Mouse (Mus musculus): ENCODE results near the gene Galnt4.
"Not testable (repeated sequence)": the region's sequence is repeated elsewhere in the genome, so short reads cannot be mapped to it uniquely, and the experiment has no call there.

The Galnt4 gene

DNA sequence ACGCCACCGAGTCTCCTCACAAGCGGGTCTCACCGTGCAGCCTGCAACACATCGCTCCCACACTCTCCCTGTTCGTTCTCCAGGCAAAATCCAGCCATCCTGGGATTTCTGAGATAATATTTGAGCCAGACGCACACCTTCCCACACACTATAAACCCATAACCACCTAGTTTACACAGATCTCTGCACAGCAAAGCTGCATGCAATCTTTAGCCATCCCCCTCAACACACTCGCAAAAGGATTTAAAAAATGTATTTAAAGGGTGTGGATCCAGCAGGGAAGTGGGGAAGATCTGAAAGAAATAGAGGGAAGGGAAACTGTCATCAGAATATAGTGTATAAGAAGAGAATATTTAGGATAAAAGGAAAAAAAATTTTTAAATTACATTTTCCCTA is 8.3 kb downstream of the Galnt4 start:
- no peak for DNase-seq

DNA sequence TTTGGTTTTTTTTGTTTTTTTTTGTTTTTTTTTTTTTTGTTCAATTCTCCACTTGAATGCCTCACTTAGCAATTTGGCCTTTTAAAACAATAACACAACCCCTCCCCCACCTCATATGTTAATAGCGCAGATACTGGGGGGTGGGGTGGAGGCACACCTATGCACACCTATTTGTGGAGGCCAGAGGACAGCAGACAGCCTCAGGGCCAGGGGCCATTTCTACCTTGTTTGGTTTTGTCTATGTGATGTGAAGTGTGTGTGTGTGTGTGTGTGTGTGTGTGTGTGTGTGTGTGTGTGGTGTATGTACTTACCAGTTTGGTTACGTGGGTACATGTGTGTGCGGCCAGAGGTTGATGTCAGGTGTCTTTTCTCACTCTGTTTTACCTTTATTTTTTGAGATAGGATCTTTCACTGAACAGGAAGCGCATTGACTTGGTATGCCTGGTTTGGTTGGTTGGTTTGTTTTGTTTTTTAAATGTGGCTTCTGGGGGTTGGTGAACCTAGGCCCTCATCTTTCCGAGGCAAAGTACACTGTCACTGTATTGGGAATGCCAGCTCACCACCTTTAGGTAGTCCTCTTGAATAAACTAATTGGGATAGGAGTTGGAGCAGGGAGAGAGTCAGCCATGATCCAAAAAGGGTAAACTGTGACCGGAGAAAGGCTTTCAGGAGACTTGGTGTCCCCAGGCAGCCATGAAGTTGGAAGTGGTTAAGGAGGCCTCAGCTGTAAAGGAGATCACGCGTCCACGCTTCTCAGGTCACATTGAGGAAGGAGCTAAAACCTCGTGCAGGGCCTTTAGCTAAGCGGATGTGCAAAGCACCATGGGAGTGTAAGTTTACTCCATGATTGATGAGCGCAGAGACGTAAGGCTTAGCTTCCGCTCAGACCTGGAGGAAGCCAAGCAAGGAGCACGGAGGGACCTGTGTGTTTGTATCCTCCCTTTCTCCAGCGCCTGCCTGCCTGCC is 9.0 kb downstream of the Galnt4 start:
- no peak for DNase-seq

DNA sequence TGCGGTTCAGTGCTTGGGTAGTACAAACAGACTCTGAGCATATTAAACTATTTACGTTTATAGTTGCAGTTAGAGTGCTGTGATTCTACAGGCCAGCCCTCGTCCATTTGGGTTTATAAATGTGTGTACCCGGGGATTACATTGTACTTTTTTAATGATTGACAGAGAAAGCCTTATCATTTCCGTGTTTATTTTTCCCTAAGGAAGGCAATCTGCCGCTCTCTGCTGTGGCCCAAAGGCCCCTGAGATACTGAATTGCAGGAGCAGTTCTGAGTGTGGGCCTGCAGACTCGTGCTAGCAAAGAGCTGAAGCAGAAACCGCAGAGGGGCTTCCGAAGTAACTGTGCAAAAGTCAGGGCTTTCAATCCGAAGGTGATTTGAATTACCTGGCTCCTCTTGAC is 9.9 kb downstream of the Galnt4 start:
- DNase-seq: no peak

DNA sequence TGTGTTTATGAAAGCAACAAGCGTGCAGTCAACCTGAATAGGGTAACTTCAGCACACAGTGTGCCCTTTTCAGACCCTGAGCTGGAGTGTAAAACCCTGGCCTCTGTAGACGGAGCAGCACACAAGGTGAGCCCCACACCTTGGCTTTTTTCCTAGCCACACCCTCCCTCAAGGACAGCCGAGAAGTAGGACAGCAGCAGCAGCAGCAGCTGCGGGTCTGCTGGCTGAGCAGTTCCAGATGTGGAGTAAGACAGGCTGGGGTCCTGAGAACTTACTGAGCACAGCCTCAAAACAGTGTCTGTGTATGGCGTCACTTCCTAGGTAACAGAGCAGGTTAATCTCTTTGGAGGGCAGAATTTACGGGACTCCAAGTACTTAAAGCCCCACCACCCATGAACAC is 10.7 kb downstream of the Galnt4 start:
- no peak for DNase-seq

DNA sequence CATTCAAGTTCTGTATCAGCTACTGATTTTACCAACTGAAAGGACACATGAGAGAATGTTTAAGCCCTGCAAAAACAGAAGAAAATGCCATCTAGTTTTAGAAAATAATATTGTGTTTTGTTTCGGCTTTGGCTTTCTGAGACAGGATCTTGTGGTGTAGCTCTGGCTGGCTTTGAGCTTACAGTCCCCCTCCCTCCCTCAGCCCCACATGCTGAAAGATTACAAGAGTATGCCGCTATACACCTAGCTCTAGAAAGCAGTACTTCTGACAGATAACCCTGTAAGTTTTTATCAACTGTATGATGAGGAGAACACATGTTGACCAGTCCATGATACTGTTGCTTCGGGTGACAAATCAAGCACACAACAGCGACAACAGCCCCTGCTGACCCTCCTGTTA is 11.5 kb downstream of the Galnt4 start:
- no peak for DNase-seq

DNA sequence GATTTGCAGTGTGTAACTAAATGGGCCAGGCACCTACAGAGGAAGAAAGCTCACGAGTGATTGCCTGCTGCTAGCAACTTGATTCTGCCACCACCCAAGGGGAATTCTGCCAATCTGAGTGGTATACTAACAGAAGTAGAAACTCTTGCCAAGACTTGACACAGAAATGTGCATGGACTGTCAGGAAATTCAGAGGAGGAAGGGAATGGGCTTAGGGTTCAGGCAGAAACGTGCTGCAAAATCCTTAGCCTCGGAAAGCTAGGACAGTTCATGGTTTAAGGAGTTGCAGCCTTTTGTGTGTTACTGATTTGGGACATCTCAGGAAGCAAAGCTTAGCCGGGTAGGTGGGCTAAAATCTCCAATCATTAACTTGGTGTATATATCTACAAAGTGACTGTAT is 18.3 kb downstream of the Galnt4 start, which contains the start of gene Phxr2:
Phxr2 (minus strand) TSS at position 101 of the 400 bp plus-strand sequence.
- DNase-seq: no peak

DNA sequence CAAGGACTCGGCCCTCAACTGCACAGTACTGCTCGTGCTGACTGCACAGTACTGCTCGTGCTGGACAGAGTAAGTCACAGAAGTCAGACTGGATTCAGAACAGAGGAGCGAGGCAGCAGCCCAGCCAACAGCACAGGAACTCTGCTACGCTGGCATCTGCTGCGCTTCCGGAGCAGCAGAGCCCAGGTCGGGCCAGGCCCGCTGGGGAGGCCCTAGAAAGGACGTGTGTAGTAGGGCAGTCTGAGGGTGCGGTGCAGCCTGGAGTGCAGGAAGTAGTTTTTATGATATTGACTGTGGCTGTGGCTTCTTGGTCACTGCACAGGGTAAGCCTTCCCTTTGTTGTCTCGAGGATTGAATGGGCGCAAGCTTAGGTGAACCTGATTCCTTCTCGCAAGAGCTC is 19.0 kb downstream of the Galnt4 start:
- no peak for DNase-seq

DNA sequence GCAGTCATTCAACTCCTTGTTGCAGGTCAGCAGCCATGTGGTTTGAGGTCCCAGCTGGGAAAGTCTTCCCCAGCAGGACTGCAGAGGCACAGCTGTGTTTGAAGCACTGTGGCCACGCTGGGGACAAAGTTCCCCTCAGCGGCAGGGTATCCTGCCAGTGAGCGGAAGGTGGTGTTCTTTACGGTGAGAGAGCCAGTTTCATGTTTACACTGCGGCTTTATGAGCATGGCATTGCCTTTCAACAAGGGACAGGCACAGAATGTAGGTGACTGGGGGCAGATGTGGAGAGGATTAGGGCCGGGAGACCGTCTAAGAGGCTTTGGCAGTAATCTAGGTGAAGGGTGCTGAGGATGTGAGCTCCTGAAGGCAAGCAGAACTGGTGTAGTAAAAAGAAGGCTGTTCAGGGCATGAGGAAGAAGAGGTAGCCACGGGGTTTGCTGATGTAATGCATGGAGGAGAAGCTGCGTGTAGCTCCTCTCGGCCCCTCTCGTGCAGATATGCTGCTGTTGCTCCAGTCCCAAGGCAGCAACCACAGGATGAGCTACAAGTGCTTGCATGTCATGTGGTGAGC is 19.8 kb downstream of the Galnt4 start:
- DNase-seq: no peak

DNA sequence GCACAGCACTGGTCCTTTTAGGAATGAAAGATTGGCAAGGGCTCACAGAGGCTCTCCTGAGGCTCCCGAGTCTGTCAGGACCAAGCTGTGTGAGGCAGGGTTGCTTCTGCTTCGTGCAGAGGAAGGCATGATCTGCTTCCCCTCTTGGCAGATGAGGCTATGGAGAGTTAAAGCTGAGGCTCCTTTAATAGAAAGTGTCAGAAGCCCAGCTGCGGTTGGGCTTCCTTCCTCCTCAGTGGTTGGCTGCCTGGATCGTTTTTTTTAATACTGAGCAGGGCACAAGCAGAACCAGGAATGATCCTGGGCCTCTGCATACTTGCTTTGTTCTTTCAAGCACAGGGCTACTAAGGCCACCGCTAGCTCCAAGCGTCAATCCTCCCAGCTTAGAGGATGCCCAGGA is 22.7 kb downstream of the Galnt4 start:
- DNase-seq: no peak

DNA sequence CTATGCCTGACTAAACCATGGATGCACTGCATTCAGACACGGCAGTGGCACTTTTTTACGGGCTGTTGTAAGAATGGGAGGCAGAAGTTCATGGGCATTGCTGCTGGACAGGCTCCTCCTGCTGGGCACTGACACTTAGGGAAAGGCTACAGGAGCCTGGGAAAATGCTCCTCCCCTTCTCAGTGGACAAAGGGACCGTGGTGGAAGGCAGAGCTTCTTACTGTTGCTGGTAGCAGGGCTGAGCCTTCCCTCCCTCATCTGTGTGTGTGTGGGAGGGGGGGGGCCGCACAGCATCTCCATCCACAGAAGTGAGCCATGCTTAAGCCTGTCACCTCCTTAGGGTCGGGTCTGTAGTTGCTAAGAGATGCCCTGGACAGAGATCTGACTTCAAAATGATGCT is 23.3 kb downstream of the Galnt4 start:
- no peak for DNase-seq

DNA sequence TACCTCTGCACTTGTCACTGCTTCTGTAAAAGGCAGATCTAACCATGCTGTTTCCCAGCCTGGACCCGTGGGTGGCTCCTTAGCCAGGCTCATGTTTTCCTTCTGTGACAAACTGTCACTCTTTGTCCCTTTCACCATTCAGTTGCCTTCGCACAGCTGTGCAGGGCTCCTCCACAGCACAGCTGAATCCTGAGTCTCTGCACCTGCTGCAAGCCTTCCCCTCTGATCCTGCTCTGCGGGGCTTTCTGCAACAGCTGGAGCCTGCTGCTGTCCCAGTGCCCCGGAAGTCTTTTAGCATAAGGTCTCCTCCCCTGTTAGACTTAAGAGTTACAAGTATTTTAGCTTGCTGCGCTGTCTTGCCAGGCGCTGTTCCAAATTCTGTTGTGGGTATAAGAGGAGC is 24.2 kb downstream of the Galnt4 start:
- no peak for DNase-seq

DNA sequence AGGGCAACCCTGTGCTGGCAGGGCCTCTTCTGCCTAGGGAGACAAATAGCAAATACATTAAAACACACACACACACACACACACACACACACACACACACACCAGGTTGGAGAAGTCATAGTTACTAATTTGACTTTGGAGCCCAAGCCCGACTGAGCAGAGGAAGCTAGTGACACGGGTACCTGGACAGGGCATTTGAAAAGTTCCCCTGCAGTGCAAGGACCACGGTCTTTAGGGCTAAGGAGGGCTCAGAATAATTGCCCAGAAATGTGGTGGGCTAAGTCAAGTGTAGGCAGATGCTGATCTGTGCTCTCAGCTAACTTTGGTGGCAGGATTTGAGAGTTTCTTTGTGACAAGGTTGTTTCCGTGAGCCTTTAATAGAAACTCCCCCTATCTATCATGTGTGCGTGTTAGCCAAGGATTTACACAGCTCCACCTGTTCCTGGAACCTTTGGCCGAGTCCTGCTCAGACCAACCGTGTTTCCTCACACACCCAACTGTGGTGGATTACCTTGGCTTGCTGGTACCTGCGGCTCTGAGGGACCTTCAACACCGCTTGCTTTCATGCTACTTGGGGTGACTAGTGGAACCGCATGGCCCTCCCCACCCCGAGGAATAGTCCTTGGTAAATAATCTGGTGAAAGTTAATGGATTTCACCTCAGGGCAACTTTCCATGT is 24.8 kb downstream of the Galnt4 start:
- DNase-seq: no peak

DNA sequence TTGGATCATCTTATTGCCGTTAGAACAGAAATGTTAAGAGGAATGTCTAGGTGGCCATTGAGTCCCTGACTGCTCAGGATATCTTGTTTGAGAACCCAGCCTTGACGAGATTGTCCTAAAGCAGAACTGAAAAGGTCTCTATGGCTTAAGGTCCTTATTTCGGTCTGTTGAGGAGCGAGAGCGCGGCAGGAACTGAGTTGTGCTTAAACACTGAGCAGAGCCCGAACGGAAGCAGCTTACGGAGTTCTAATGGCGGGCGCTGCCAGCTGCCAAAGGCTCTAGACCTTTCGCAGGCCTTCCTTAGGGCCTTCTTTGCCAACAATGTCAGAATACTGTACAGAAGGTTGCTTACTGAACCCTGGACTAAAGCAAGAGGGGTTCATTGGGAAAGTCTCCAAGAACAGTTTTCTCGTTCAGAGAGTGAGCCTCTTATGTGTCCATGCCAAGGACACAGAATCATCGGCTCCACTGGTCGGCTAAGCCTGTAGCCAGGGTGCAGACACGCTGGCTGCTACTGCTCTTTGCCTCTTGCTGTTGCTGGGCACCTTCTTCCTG is 25.4 kb downstream of the Galnt4 start:
- DNase-seq: no peak

DNA sequence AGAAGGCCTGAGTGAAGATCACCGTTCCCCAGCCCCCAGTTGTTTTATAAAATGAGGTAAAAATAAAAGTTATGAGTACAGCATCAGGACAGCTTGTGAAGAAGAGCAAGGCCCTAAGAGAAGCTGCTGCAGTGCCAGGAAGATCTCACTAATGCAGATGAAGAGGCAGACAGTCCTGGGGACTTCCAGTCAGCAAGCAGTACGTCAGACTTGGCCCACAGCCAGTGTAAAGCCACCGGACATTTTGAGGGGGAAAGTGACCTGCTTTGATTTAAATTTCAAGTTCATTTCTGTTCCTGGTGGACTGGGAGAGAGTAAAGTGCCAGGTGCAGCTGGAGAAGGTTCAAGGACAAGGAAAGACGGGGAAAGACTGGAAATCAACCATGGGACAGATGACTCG is 28.4 kb downstream of the Galnt4 start:
- no peak for DNase-seq

DNA sequence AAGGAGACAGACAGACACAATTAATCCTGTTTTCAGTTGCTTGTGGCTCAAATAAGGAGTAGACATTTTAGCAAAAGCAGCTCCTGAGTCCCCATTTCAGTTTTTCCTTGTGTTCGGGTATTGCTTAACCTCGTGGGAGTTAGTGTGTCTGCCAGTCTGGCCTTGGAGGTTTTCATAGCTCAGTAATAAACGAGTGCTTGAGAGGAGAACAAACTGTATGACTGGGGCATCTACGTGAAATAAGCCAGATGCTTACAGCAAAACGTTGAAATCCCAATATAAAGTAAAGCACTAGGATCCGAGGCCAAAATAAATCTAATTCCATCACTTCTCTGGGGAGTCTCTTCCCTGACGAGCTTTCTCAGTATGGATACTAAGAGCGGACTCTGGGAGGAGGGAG is 37.7 kb downstream of the Galnt4 start:
- DNase-seq: no peak

DNA sequence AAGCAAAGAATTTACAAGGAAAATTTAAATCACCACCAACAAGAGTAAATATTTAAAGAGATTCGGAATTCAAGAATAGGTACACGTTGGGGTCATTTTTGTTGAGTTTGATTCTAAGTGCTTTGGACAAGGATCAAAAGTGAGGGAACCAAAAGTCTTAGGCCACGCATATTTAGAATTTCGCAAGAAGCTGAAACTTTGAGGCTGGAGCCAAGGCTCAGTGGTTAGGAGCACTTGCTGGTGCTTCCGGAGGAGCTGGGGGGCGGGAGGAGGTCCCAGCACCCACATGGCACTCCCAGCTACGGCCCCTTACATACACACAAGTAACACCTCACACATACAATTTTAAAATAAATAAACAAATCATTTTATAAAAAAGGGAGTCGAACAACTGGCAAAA is 38.6 kb downstream of the Galnt4 start:
- DNase-seq: no peak

DNA sequence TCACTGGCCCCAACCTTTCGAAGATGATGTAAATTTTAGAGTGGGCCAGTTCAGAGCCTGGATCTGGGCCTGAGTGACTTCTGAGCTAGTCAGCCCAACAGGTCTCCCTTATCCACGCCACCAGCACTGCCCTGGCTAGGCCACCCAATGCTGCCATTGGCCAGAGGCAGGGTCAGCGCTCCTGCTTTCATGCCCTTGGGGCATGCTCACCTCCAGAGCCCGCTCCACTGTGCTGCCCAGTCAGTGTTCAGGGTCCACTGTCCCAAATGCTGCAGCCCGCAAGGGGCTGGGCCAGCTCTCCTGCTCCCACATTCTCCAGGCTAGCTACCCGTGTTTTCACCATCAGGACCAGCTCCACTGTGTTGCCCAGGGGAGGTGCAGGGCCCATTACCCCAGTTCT is 42.1 kb downstream of the Galnt4 start:
- no peak for DNase-seq

DNA sequence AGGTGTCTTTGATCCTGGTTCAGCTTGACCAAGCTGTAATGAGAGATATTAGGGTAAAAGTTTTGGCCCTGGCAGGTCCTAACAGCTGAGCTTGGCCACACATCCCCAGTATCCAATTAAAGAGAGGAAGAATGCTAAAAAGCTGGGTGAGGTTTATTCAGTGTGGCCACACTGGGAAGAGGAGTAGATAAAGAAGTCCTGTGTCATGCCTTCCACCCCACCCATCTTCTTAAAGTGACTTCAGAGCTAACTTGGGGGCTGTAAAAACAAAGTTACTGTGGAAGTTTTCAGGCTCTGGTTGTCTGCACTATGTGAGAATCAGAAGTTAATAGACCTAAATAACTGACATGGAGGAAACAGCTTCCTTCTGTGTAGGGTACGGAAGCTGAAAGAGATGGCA is 43.6 kb downstream of the Galnt4 start:
- DNase-seq: no peak

DNA sequence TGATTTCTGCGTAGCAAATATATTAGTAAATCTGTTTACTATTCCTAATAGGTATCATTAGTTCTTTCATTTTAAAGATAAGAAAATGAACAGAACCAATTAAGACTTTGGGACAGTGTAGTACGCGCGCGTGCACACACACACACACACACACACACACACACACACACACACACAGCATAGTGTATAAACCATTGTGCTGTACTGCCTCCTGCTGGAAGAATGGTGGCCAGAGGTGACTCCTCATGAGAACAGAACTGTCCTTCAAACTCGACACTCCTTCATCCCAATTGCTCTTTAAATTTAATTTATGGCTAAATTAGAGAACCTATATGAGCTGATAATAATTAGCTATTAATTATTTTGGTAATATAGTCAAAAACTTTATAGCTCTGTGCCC is 44.1 kb downstream of the Galnt4 start:
- no peak for DNase-seq

DNA sequence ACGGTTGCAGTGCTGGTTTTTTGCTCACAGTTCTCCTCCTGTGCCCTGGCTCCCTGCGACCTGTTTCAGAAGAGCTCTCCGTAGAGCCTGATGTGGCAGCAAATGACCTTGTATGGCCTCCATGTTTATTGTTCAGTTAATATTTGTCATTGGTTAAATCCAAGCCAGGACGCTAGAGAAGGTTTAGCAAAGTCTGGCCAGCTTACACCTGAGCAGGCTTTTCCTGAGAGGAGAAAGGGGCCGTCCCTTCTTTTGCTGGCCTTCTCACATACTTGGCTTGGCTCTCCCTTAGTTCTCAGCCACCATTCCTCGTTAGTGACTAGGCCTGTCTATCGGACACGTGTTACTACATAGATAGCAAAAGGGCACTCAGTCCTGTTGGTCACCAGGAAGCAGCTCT is 46.7 kb downstream of the Galnt4 start:
- no peak for DNase-seq

DNA sequence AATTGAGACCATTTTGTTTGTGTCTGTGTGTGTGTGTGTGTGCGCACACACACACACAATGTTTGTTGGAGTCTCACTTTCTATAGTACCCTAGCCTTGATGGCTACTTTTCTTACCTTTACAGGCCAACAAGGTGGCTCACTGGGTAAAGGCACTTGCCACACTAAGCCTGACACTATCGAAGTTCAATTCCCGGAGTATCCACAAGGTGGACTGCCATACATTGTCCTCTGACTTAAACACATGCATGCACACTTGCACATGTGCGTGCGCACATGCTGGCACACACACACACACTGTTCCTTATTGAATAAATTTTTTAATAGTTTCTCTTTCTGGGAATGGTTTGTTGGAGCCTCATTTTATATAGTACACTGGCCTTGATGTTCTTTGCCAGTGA is 48.8 kb downstream of the Galnt4 start:
- DNase-seq: no peak

DNA sequence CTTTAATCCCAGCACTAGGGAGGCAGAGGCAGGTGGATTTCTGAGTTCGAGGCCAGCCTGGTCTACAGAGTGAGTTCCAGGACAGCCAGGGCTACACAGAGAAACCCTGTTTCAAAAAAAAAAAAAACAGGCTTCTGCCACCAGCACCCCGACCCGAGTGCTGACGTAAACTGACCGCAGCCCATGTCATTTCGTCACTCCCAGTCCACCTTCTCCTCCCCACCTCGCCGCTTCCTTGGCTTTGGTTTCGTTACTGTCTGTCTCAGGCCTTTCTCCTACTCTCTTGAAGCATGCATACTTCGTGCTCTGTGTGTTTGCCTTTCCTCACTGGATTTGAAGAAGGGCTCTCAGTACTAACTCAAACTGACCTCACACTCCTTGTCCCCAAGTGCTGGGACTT is 49.7 kb downstream of the Galnt4 start:
- not testable (repeated sequence) for DNase-seq

DNA sequence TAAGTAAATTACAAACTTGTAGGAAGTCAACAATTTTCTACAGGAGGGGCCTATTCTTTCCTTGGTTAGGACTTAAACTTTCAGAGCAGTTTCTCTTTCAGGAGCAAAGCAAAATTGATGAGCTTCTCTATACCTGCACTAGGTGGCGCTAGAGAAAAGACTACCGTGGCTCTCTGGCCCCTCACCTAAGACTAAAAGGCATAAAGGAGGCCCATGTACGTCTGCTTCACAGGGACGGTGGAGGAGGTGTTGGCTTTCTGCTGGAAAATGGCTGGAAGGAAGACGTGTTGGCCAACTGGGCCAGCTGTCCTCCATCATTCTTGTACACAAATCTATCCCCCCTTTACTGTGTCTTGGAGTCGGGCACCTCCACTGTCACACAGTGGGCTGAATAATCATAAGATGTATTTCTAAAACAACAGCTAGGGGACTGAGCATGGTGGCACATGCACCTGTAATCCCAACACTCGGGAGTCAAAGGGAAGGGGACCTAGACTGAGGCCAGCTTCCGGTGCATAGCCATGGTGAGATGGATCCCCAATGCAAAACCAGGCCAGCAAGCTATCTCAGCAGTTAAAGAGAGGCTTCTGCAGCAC is 54.1 kb downstream of the Galnt4 start:
- peak; percentile 25 for DNase-seq
